11 mouse cellular contexts compared by ENCODE assay signal in the genomic region with DNA sequence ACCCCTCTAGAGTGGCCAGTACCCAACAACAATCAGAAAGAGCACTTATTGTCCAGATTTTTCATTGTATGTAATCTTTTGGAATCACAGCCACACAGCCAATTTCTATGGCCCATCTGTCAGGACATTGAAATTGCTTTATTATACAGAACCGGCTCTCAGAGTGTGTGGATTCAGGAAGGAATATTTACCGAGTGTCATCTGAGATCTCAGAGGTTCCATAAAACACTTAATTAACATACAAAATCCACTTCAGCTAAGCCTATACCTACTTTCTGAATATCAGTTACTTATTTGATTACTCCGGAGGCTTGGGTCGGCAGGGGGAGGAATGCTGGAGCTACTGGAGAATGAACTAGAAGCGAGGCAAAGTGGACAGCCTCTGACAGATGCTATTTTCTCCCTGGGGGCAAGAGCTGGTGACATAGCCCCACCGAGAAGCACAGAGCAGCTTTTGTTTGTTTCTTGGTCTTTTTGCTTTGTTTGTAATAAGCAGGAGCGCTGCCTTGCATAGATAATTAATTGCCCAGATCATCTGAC.
A peak's percentile ranks its signal among the peaks of the same experiment; 100 is the strongest.
DNase-seq lines count a peak whose midpoint lies in the region; ATAC-seq lines count a peak whose summit lies in the region.
"Had no signal": no experiment of that assay in that cellular context is flagged by ENCODE, and none has a peak within 500 bp of the region (broad histone marks: within the 10 kb centered on the region; RNA-seq: fewer than 3 reads in every experiment).

No protein-coding gene starts in this region.

- H3K36me3 ChIP-seq in neural tube, embryonic 11.5 days (ENCODE audit: control insufficient read depth, insufficient read depth, low read length) = no peaks in the 10 kb centered on the region
- no peaks in the 10 kb centered on the region for H3K36me3 ChIP-seq in embryonic facial prominence, embryonic 11.5 days (replicated peaks; ENCODE audit: control insufficient read depth, insufficient read depth, low read depth, low read length)
- H3K36me3 ChIP-seq in hindbrain, embryonic 14.5 days (replicated peaks; ENCODE audit: control insufficient read depth, insufficient read depth) = no peaks in the 10 kb centered on the region
- H3K36me3 ChIP-seq in neural tube, embryonic 14.5 days (ENCODE audit: control insufficient read depth, insufficient read depth, low read length) = no peaks in the 10 kb centered on the region
- H3K36me3 ChIP-seq: limb, embryonic 12.5 days; stomach, embryonic 15.5 days had no signal

- peak; percentile 66 for DNase-seq in neural tube, embryonic 11.5 days (ENCODE audit: low spot score)
- no peak for DNase-seq in neural tube, embryonic 10.5 days (ENCODE audit: extremely low spot score, low spot score)
- peak; percentile 39 for DNase-seq in embryonic facial prominence, embryonic 11.5 days (ENCODE audit: low spot score)
- DNase-seq in hindbrain, embryonic 14.5 days (ENCODE audit: low spot score) = peak; percentile 42
- no peak for DNase-seq in yolk sac, embryonic 10.5 days (ENCODE audit: low spot score)
- DNase-seq in kidney, postnatal 10 days = no peak
- no peak for DNase-seq in ovary, adult 18-20 months (ENCODE audit: low spot score)
- DNase-seq: heart, adult 2 months had no signal

- no peaks in the 10 kb centered on the region for H3K9me3 ChIP-seq in neural tube, embryonic 11.5 days (ENCODE audit: control insufficient read depth, low read length)
- H3K9me3 ChIP-seq in embryonic facial prominence, embryonic 11.5 days (replicated peaks; ENCODE audit: control insufficient read depth, low read length) = no peaks in the 10 kb centered on the region
- H3K9me3 ChIP-seq in hindbrain, embryonic 14.5 days (ENCODE audit: control insufficient read depth, low read length) = no peaks in the 10 kb centered on the region
- no peaks in the 10 kb centered on the region for H3K9me3 ChIP-seq in neural tube, embryonic 14.5 days (ENCODE audit: control insufficient read depth, low read length)
- H3K9me3 ChIP-seq: limb, embryonic 12.5 days; stomach, embryonic 15.5 days had no signal

- no peaks in the 10 kb centered on the region for H3K27me3 ChIP-seq in neural tube, embryonic 11.5 days (ENCODE audit: control insufficient read depth, insufficient read depth, low read length)
- H3K27me3 ChIP-seq in embryonic facial prominence, embryonic 11.5 days (ENCODE audit: control insufficient read depth, insufficient read depth, low read length) = no peaks in the 10 kb centered on the region
- H3K27me3 ChIP-seq in hindbrain, embryonic 14.5 days (ENCODE audit: control insufficient read depth, insufficient read depth, low read length) = no peaks in the 10 kb centered on the region
- no peaks in the 10 kb centered on the region for H3K27me3 ChIP-seq in neural tube, embryonic 14.5 days (ENCODE audit: control insufficient read depth, insufficient read depth, low read length)
- H3K27me3 ChIP-seq: limb, embryonic 12.5 days; stomach, embryonic 15.5 days had no signal

- no peak overlapping the region for H3K4me3 ChIP-seq in neural tube, embryonic 11.5 days (ENCODE audit: low read depth, low read length)
- H3K4me3 ChIP-seq in embryonic facial prominence, embryonic 11.5 days (ENCODE audit: low read depth, low read length) = no peak overlapping the region
- H3K4me3 ChIP-seq in hindbrain, embryonic 14.5 days (replicated peaks; ENCODE audit: low read length) = no peak overlapping the region
- no peak overlapping the region for H3K4me3 ChIP-seq in neural tube, embryonic 14.5 days (ENCODE audit: low read depth, low read length)
- H3K4me3 ChIP-seq: heart, adult 2 months; limb, embryonic 12.5 days; stomach, embryonic 15.5 days had no signal

- no peak overlapping the region for H3K27ac ChIP-seq in neural tube, embryonic 11.5 days (ENCODE audit: low read depth, low read length)
- H3K27ac ChIP-seq in embryonic facial prominence, embryonic 11.5 days (replicated peaks; ENCODE audit: low read depth, low read length) = peak overlapping the region; percentile 30; the same call in 1 of the 2 replicates
- peak overlapping the region; percentile 53 for H3K27ac ChIP-seq in hindbrain, embryonic 14.5 days
- H3K27ac ChIP-seq in neural tube, embryonic 14.5 days (ENCODE audit: low read depth, low read length) = peak overlapping the region; percentile 56; the same call in 1 of the 2 replicates
- H3K27ac ChIP-seq: heart, adult 2 months; limb, embryonic 12.5 days; stomach, embryonic 15.5 days had no signal

- peaks cover 12% of the 10 kb centered on the region for H3K4me1 ChIP-seq in neural tube, embryonic 11.5 days (ENCODE audit: control insufficient read depth, insufficient read depth, low read length)
- peaks cover 5% of the 10 kb centered on the region for H3K4me1 ChIP-seq in embryonic facial prominence, embryonic 11.5 days (ENCODE audit: control insufficient read depth, insufficient read depth, low read length)
- peaks cover 9% of the 10 kb centered on the region; the same call in 1 of the 2 replicates for H3K4me1 ChIP-seq in hindbrain, embryonic 14.5 days (replicated peaks; ENCODE audit: control insufficient read depth, insufficient read depth, low read length)
- no peaks in the 10 kb centered on the region for H3K4me1 ChIP-seq in neural tube, embryonic 14.5 days (ENCODE audit: control insufficient read depth, insufficient read depth, low read length)
- H3K4me1 ChIP-seq: stomach, embryonic 15.5 days had no signal

- no peak overlapping the region for H3K9ac ChIP-seq in neural tube, embryonic 11.5 days (ENCODE audit: low read length)
- H3K9ac ChIP-seq in embryonic facial prominence, embryonic 11.5 days (replicated peaks; ENCODE audit: low read length) = no peak overlapping the region
- H3K9ac ChIP-seq in hindbrain, embryonic 14.5 days = no peak overlapping the region
- H3K9ac ChIP-seq in neural tube, embryonic 14.5 days (replicated peaks; ENCODE audit: low read depth, low read length) = no peak overlapping the region
- H3K9ac ChIP-seq: limb, embryonic 12.5 days; stomach, embryonic 15.5 days had no signal

- 33% methylated on average over 7 of the region's 7 CpGs for WGBS in neural tube, embryonic 11.5 days
- WGBS in embryonic facial prominence, embryonic 11.5 days = 18% methylated on average over 7 of the region's 7 CpGs
- 10% methylated on average over 7 of the region's 7 CpGs for WGBS in hindbrain, embryonic 14.5 days
- WGBS in neural tube, embryonic 14.5 days = 9% methylated on average over 7 of the region's 7 CpGs

- H3K4me2 ChIP-seq in neural tube, embryonic 11.5 days (ENCODE audit: low read depth) = no peak overlapping the region
- H3K4me2 ChIP-seq in embryonic facial prominence, embryonic 11.5 days (ENCODE audit: low read depth, low read length) = no peak overlapping the region
- no peak overlapping the region for H3K4me2 ChIP-seq in hindbrain, embryonic 14.5 days (replicated peaks)
- H3K4me2 ChIP-seq in neural tube, embryonic 14.5 days (ENCODE audit: low read depth, low read length) = no peak overlapping the region
- H3K4me2 ChIP-seq: limb, embryonic 12.5 days; stomach, embryonic 15.5 days had no signal

- ATAC-seq in neural tube, embryonic 11.5 days (ENCODE audit: insufficient read depth, low FRiP score, low TSS enrichment) = peak; percentile 66
- no peak for ATAC-seq in embryonic facial prominence, embryonic 11.5 days (replicated peaks; ENCODE audit: insufficient number of reproducible peaks, low FRiP score, low TSS enrichment, low read depth)
- peak; percentile 74 for ATAC-seq in hindbrain, embryonic 14.5 days (ENCODE audit: low FRiP score)
- peak; percentile 82 for ATAC-seq in neural tube, embryonic 14.5 days (ENCODE audit: low read depth)

Comparison
In these comparisons a context has a peak if more than half of its experiments do, and no peak if none do; other contexts are left out.
1. DNase-seq: peak in neural tube, embryonic 11.5 days (single experiment), embryonic facial prominence, embryonic 11.5 days (single experiment) and hindbrain, embryonic 14.5 days (single experiment); none in neural tube, embryonic 10.5 days (single experiment), yolk sac, embryonic 10.5 days (single experiment), kidney, postnatal 10 days (single experiment) and ovary, adult 18-20 months (single experiment).